20 mouse cellular contexts compared by ENCODE assay signal in the genomic region with DNA sequence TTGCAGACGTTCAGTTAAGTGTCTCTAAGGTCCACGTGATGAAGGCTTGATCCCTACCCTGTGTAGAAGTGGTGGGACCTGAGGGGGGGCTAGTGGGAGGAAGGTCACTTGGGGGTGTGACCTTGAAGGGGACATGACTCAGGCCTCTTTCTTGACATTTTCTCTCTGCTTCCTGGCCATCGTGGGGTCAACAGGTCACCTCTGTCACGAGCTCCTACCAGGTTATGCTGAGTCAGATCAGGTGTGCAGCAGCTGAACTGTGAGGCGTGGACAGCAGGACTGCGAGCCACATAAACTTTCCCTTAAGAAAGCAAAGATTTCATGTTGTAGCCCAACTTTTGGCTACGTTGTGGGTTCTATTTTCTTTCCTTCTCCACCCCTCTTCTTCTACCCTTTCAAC.
DNase-seq lines count a peak whose midpoint lies in the region; TF ChIP-seq lines count a peak whose summit lies in the region.
"Had no signal": no experiment of that assay in that cellular context is flagged by ENCODE, and none has a peak within 500 bp of the region (broad histone marks: within the 10 kb centered on the region; RNA-seq: fewer than 3 reads in every experiment).

No protein-coding gene starts in this region.

- DNase-seq in kidney, adult 8-10 months, result peak; percentile 44 to 50
- DNase-seq in kidney, postnatal 4 days, result no peak
- peak; percentile 15 for DNase-seq in thymus, adult 2 months
- DNase-seq in thymus, postnatal 10 days (ENCODE audit: low spot score in 2 of 2), result no peak
- peak; percentile 28 for DNase-seq in kidney, postnatal 10 days
- peak; percentile 79 for DNase-seq in yolk sac, embryonic 10.5 days (ENCODE audit: low spot score)
- DNase-seq in MN1 (ENCODE audit: low spot score), result no peak
- DNase-seq: adrenal gland, postnatal 36 days; cerebellum, adult 9-10 months; gastrocnemius, adult 2 months; heart, postnatal 10 days; layer of hippocampus, adult 9-11 months; liver, embryonic 13.5 days; right cerebral cortex, adult 18-20 months; right cerebral cortex, postnatal 4 days had no signal

- 0 out of 2 replicates have a peak, but pooled peaks have one; percentile 18 for TF ChIP-seq POLR2A in thymus, adult 2 months (IDR thresholded peaks at IDR 0.05; ENCODE audit: control insufficient read depth, extremely low read depth, insufficient read depth, low read length, poor library complexity)

- peaks cover 60% of the 10 kb centered on the region for H3K4me1 ChIP-seq in thymus, adult 2 months (replicated peaks; ENCODE audit: control insufficient read depth, insufficient read depth, low read length)
- H3K4me1 ChIP-seq: liver, embryonic 13.5 days; lung, embryonic 15.5 days had no signal

- H3K36me3 ChIP-seq in thymus, adult 2 months (ENCODE audit: control insufficient read depth, insufficient read depth, low read length), result no peaks in the 10 kb centered on the region
- H3K36me3 ChIP-seq: heart, embryonic 10.5 days; hindbrain, embryonic 12.5 days; limb, embryonic 13.5 days; liver, embryonic 13.5 days; lung, embryonic 15.5 days had no signal

- peak overlapping the region; percentile 73 for H3K27ac ChIP-seq in thymus, adult 2 months (ENCODE audit: control insufficient read depth, insufficient read depth, low read length)
- H3K27ac ChIP-seq: forebrain, embryonic 13.5 days; gastrocnemius, adult 2 months; heart, embryonic 10.5 days; hindbrain, embryonic 12.5 days; limb, embryonic 13.5 days had no signal

- H3K4me3 ChIP-seq in thymus, adult 2 months (ENCODE audit: control insufficient read depth, insufficient read depth, low read length), result no peak overlapping the region
- H3K4me3 ChIP-seq: forebrain, embryonic 13.5 days; gastrocnemius, adult 2 months; heart, embryonic 10.5 days; hindbrain, embryonic 12.5 days; limb, embryonic 13.5 days; liver, embryonic 13.5 days; lung, embryonic 15.5 days had no signal

- H3K27me3 ChIP-seq in thymus, adult 2 months (ENCODE audit: control insufficient read depth, insufficient read depth, low read length), result no peaks in the 10 kb centered on the region
- H3K27me3 ChIP-seq: forebrain, embryonic 13.5 days; hindbrain, embryonic 12.5 days; limb, embryonic 13.5 days; liver, embryonic 13.5 days; lung, embryonic 15.5 days had no signal

- WGBS in thymus, adult 2 months, result 35% methylated on average over 7 of the region's 7 CpGs

- TF ChIP-seq CTCF in thymus, adult 2 months (IDR thresholded peaks at IDR 0.05; ENCODE audit: borderline replicate concordance, control insufficient read depth, extremely low read depth, insufficient read depth, low read length, poor library complexity), result no peak

Comparison
In these comparisons a context has a peak if more than half of its experiments do, and no peak if none do; other contexts are left out.
1. DNase-seq: peak in kidney, adult 8-10 months (2 of 2), thymus, adult 2 months (single experiment), kidney, postnatal 10 days (single experiment) and yolk sac, embryonic 10.5 days (single experiment); none in kidney, postnatal 4 days (0 of 2), thymus, postnatal 10 days (0 of 2) and MN1 (single experiment).